Mouse (Mus musculus): Measurements from ENCODE around the gene Trir. TPM values are rescaled to one million over a fixed set of nuclear protein-coding genes. Genes with fewer than 3 reads are reported as not detected.

Trir gene
- total and polyA plus RNA-seq, 2 experiments: 69.5 to 94.1 TPM

DNA sequence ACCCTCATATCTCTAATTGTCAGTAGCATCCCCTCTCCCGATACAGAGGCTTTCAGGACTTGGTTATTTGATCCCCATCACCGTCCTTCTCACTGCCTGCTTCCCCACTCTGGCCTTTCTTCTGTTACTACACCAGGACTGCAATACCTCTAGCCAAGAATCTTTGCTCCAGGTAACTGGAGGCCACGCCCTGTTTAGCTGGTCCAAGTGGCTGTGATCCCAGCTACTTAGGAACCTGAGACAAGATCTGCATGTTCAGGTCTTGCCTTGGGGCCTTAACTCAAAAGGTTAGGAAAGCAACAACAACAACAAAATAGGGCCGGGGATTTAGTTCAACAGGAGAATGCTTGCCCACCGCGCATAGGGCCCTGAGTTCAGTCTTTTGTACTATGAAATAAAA is 17.0 kb downstream of the Trir start:
- Histone ChIP-seq H3K4me1 (ENCODE audit: control insufficient read depth, insufficient read depth, low read length) (peaks cover under 1% of the 10 kb centered on the region; the same call in 1 of the 2 replicates), H3K79me2 (ENCODE audit: control insufficient read depth, insufficient read depth, low read length) (peaks cover 4% of the 10 kb centered on the region; the same call in 1 of the 2 replicates), H3K27me3 (ENCODE audit: control insufficient read depth, insufficient read depth, low read length) (no peaks in the 10 kb centered on the region), H3K36me3 (ENCODE audit: control insufficient read depth, insufficient read depth, low read length) (peaks cover 23% of the 10 kb centered on the region; the same call in 1 of the 2 replicates), H3K4me3 (ENCODE audit: insufficient read depth, low read depth, low read length) (no peak overlapping the region), H3K9ac (ENCODE audit: low read depth, low read length) (no peak overlapping the region), H3K27ac (replicated peaks; ENCODE audit: insufficient read depth, low read depth, low read length) (no peak overlapping the region)
- TF ChIP-seq POLR2A (IDR thresholded peaks at IDR 0.05; ENCODE audit: extremely low read depth, insufficient read depth, low read length) (no peak), CTCF (IDR thresholded peaks at IDR 0.05; ENCODE audit: low read depth, low read length) (no peak)
- WGBS: 95% methylated on average over 6 of the region's 6 CpGs
- no peak for DNase-seq (ENCODE audit: extremely low read depth, low read depth, low spot score)

DNA sequence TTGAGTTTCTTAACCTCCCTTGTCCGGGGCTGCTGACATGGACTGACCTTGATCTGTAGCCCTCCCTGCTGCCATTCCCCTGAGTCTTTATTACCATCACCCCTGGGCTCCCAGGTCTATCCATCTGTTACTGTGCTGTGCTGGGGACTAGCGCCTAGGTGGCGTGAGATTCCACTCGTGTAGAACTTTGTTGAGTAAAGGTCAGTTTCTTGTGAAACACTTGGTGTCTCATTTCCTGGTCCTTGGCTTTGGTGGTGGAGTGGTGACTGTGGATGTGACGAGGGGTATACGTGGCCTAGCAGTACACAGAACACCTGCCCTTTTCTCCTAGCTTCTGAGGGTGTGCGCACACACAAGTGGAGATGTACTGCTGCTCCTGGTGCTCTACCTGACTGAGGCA is 30.7 kb downstream of the Trir start:
- no peaks in the 10 kb centered on the region for H3K27me3 ChIP-seq (ENCODE audit: control insufficient read depth, insufficient read depth, low read length)
- no peak overlapping the region for H3K27ac ChIP-seq (replicated peaks; ENCODE audit: insufficient read depth, low read depth, low read length)
- no peak overlapping the region for H3K4me3 ChIP-seq (ENCODE audit: insufficient read depth, low read depth, low read length)
- no peak for DNase-seq (ENCODE audit: extremely low read depth, low read depth, low spot score)
- H3K4me1 ChIP-seq (ENCODE audit: control insufficient read depth, insufficient read depth, low read length): peaks cover 9% of the 10 kb centered on the region
- WGBS: 64% methylated on average over 7 of the region's 7 CpGs
- peaks cover 11% of the 10 kb centered on the region for H3K36me3 ChIP-seq (ENCODE audit: control insufficient read depth, insufficient read depth, low read length)
- TF ChIP-seq CTCF (IDR thresholded peaks at IDR 0.05; ENCODE audit: low read depth, low read length): no peak
- TF ChIP-seq POLR2A (IDR thresholded peaks at IDR 0.05; ENCODE audit: extremely low read depth, insufficient read depth, low read length): no peak
- H3K79me2 ChIP-seq (ENCODE audit: control insufficient read depth, insufficient read depth, low read length): no peaks in the 10 kb centered on the region
- no peak overlapping the region for H3K9ac ChIP-seq (ENCODE audit: low read depth, low read length)

DNA sequence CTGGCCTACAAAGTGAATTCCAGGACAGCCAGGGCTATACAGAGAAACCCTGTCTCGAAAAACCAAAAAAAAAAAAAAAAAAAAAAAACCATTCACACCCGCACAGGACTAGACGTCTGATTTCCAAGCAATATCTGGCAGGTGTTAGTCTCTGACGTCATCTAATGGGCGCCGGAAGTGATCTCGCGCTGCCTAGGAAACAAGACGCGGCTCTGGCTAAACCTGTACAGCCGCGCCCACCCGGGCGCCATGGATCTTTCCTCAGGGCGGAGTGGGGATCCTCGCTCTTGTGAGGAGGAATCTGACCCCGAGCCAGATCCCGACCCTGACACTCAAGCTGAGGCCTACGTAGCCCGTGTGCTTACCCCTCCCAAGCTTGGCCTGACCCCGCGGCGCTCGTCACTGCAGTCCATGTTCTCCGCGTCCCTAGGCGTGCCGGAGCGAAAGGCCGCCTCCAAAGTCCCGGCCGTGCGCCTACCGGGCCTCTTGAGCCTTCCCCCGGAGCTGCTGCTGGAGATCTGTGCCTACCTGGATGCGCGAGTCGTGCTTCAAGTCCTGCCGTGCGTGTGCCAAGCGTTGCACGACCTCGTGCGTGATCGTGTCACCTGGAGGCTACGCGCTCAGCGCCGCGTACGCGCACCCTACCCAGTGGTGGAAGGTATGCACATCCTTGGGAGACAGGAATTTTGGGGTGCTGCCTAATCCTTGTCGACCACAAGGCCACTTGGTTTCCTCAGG is 33.4 kb downstream of the Trir start, which contains the start of gene Fbxw9:
Fbxw9 (plus strand) TSS at position 177 of the 738 bp plus-strand sequence.
- WGBS: under 1% methylated on average over 53 of the region's 53 CpGs
- peak; percentile 89 for DNase-seq (ENCODE audit: extremely low read depth, low read depth, low spot score)
- no peaks in the 10 kb centered on the region; the same call in 1 of the 2 replicates for H3K36me3 ChIP-seq (ENCODE audit: control insufficient read depth, insufficient read depth, low read length)
- H3K9ac ChIP-seq (ENCODE audit: low read depth, low read length): peak within 1 kb of the TSS; percentile 55
- H3K4me3 ChIP-seq (ENCODE audit: insufficient read depth, low read depth, low read length): peak within 1 kb of the TSS; percentile 61
- no peaks in the 10 kb centered on the region for H3K27me3 ChIP-seq (ENCODE audit: control insufficient read depth, insufficient read depth, low read length)
- H3K27ac ChIP-seq (replicated peaks; ENCODE audit: insufficient read depth, low read depth, low read length): peak within 1 kb of the TSS; percentile 25
- TF ChIP-seq POLR2A (IDR thresholded peaks at IDR 0.05; ENCODE audit: extremely low read depth, insufficient read depth, low read length): peak; percentile 33; the same call in 1 of the 2 replicates
- no peak for TF ChIP-seq CTCF (IDR thresholded peaks at IDR 0.05; ENCODE audit: low read depth, low read length)
- H3K4me1 ChIP-seq (ENCODE audit: control insufficient read depth, insufficient read depth, low read length): peaks cover 17% of the 10 kb centered on the region
- no peaks in the 10 kb centered on the region for H3K79me2 ChIP-seq (ENCODE audit: control insufficient read depth, insufficient read depth, low read length)

DNA sequence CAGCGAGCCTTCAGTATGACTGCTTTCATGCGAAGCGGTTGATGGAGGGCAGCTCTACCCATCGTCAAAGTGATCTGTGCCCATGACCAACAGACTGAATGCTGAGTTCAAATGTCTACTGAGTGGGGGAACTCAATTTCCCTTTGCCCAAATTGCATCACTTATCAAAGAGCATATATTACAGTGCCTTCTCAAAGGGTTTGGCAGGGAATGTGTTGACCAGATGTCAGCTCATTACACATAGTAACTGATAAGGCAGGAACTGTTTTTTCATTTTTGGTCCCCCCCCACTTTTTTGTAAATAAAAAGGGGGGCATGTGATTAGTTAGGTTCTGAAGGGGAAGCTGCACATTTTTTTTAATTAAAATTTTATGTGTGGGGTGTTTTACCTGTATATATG is 36.0 kb downstream of the Trir start:
- no peak overlapping the region for H3K9ac ChIP-seq (ENCODE audit: low read depth, low read length)
- H3K4me1 ChIP-seq (ENCODE audit: control insufficient read depth, insufficient read depth, low read length): peaks cover 27% of the 10 kb centered on the region
- H3K79me2 ChIP-seq (ENCODE audit: control insufficient read depth, insufficient read depth, low read length): no peaks in the 10 kb centered on the region; the same call in 1 of the 2 replicates
- H3K36me3 ChIP-seq (ENCODE audit: control insufficient read depth, insufficient read depth, low read length): no peaks in the 10 kb centered on the region
- peak overlapping the region; percentile 58 for H3K27ac ChIP-seq (replicated peaks; ENCODE audit: insufficient read depth, low read depth, low read length)
- no peak overlapping the region for H3K4me3 ChIP-seq (ENCODE audit: insufficient read depth, low read depth, low read length)
- DNase-seq (ENCODE audit: extremely low read depth, low read depth, low spot score): peak; percentile 93
- no peak for TF ChIP-seq POLR2A (IDR thresholded peaks at IDR 0.05; ENCODE audit: extremely low read depth, insufficient read depth, low read length)
- no peak for TF ChIP-seq CTCF (IDR thresholded peaks at IDR 0.05; ENCODE audit: low read depth, low read length)
- H3K27me3 ChIP-seq (ENCODE audit: control insufficient read depth, insufficient read depth, low read length): no peaks in the 10 kb centered on the region
- 35% methylated on average over 4 of the region's 4 CpGs for WGBS

DNA sequence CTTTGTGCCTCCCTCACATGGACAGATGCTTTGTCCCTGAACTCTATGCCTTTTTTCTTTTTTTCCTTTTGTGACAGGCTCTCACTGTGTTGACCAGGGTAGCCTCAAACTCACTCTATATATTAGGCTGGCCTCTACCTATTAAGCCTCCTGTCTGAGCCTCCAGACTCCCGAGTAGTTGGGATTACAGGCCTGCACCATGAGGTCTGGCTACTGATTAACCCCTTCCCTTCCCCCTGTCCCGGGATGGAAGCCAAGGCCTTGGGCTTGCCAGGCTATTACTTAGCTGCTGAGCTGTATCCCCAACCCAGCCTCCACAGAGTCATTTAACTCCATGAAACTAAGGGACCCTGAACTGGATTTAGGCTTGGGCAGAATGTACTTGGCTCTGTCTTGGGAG is 38.6 kb downstream of the Trir start:
- DNase-seq (ENCODE audit: extremely low read depth, low read depth, low spot score): peak; percentile 88
- H3K27me3 ChIP-seq (ENCODE audit: control insufficient read depth, insufficient read depth, low read length): no peaks in the 10 kb centered on the region
- peak overlapping the region; percentile 43; the same call in 1 of the 2 replicates for H3K9ac ChIP-seq (ENCODE audit: low read depth, low read length)
- WGBS: 18% methylated on average over 2 of the region's 2 CpGs
- TF ChIP-seq CTCF (IDR thresholded peaks at IDR 0.05; ENCODE audit: low read depth, low read length): no peak
- no peak for TF ChIP-seq POLR2A (IDR thresholded peaks at IDR 0.05; ENCODE audit: extremely low read depth, insufficient read depth, low read length)
- no peaks in the 10 kb centered on the region for H3K36me3 ChIP-seq (ENCODE audit: control insufficient read depth, insufficient read depth, low read length)
- no peak overlapping the region for H3K4me3 ChIP-seq (ENCODE audit: insufficient read depth, low read depth, low read length)
- no peaks in the 10 kb centered on the region; the same call in 1 of the 2 replicates for H3K79me2 ChIP-seq (ENCODE audit: control insufficient read depth, insufficient read depth, low read length)
- H3K27ac ChIP-seq (replicated peaks; ENCODE audit: insufficient read depth, low read depth, low read length): peak overlapping the region; percentile 85
- H3K4me1 ChIP-seq (ENCODE audit: control insufficient read depth, insufficient read depth, low read length): peaks cover 27% of the 10 kb centered on the region

DNA sequence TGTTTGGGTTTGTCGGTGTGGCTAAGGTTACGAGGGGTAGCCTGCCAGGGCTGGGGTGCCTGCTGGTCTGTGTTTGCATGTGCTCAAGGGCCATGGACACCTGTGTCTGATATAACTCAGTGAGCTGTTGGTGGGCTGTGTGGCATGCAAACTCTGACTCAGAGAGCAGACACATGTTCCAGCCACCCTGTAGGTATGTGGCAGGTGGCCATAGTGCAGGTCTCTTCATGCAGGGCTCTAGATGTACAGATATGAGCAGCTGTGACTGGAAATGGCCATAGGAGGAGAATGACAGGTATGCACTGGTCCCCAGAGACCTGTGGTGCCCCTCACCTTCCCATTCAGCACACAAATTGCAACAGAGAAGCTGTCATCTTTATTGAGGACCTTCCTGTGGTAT is 40.5 kb downstream of the Trir start:
- no peaks in the 10 kb centered on the region for H3K36me3 ChIP-seq (ENCODE audit: control insufficient read depth, insufficient read depth, low read length)
- peaks cover under 1% of the 10 kb centered on the region; the same call in 1 of the 2 replicates for H3K79me2 ChIP-seq (ENCODE audit: control insufficient read depth, insufficient read depth, low read length)
- no peak overlapping the region for H3K4me3 ChIP-seq (ENCODE audit: insufficient read depth, low read depth, low read length)
- WGBS: 96% methylated on average over 2 of the region's 2 CpGs
- no peak overlapping the region for H3K9ac ChIP-seq (ENCODE audit: low read depth, low read length)
- TF ChIP-seq CTCF (IDR thresholded peaks at IDR 0.05; ENCODE audit: low read depth, low read length) (no peak), POLR2A (IDR thresholded peaks at IDR 0.05; ENCODE audit: extremely low read depth, insufficient read depth, low read length) (no peak)
- DNase-seq (ENCODE audit: extremely low read depth, low read depth, low spot score): no peak
- peaks cover 23% of the 10 kb centered on the region for H3K4me1 ChIP-seq (ENCODE audit: control insufficient read depth, insufficient read depth, low read length)
- no peak overlapping the region for H3K27ac ChIP-seq (replicated peaks; ENCODE audit: insufficient read depth, low read depth, low read length)
- no peaks in the 10 kb centered on the region for H3K27me3 ChIP-seq (ENCODE audit: control insufficient read depth, insufficient read depth, low read length)
